17 mouse cellular contexts compared by ENCODE assay signal in the genomic region with DNA sequence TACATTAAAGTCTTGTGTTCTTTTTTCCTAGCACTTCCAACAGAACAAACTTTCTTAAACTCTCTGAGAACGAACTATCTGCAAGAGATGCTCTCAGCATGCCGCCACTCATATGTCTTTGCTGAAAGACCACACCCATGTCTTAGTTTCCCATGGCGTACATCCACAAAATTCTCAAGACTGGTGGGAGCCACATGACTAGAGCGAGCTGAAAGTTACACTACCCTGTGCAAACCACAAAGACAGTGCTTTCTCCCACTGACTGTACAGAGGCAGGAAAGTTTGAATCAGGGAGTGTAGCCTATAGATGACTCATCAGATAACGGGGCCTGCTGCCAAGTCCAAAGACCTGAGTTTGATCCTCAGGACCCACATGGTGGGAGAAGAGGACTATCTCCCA.
DNase-seq lines count a peak whose midpoint lies in the region; ATAC-seq and TF ChIP-seq lines count a peak whose summit lies in the region.
"Had no signal": no experiment of that assay in that cellular context is flagged by ENCODE, and none has a peak within 500 bp of the region (broad histone marks: within the 10 kb centered on the region; RNA-seq: fewer than 3 reads in every experiment).

No protein-coding gene starts in this region.

- H3K9ac ChIP-seq in intestine, embryonic 16.5 days (ENCODE audit: low read depth, low read length): no peak overlapping the region
- no peak overlapping the region for H3K9ac ChIP-seq in intestine, postnatal 0 days (ENCODE audit: low read depth, low read length)
- no peak overlapping the region for H3K9ac ChIP-seq in hindbrain, postnatal 0 days (replicated peaks; ENCODE audit: low read length)
- no peak overlapping the region for H3K9ac ChIP-seq in midbrain, postnatal 0 days (replicated peaks; ENCODE audit: low read length, poor library complexity, severe bottlenecking)
- H3K9ac ChIP-seq: forebrain, embryonic 13.5 days; forebrain, postnatal 0 days; heart, embryonic 12.5 days; hindbrain, embryonic 12.5 days had no signal

- no peaks in the 10 kb centered on the region for H3K36me3 ChIP-seq in intestine, embryonic 16.5 days (ENCODE audit: control insufficient read depth, insufficient read depth, low read length)
- H3K36me3 ChIP-seq in intestine, postnatal 0 days (ENCODE audit: control insufficient read depth, insufficient read depth): no peaks in the 10 kb centered on the region
- no peaks in the 10 kb centered on the region for H3K36me3 ChIP-seq in hindbrain, postnatal 0 days (ENCODE audit: insufficient read depth, low read length)
- H3K36me3 ChIP-seq in midbrain, postnatal 0 days (ENCODE audit: insufficient read depth, low read length): no peaks in the 10 kb centered on the region
- H3K36me3 ChIP-seq: heart, embryonic 12.5 days; hindbrain, embryonic 12.5 days had no signal

- 0 out of 2 replicates have a peak, but pooled peaks have one; percentile 23 for ATAC-seq in intestine, embryonic 16.5 days
- no peak for ATAC-seq in intestine, postnatal 0 days
- no peak for ATAC-seq in hindbrain, postnatal 0 days
- no peak for ATAC-seq in midbrain, postnatal 0 days (ENCODE audit: low FRiP score)
- ATAC-seq: forebrain, embryonic 13.5 days; hindbrain, embryonic 16.5 days had no signal

- H3K4me3 ChIP-seq in intestine, embryonic 16.5 days (ENCODE audit: low read length): no peak overlapping the region
- no peak overlapping the region for H3K4me3 ChIP-seq in intestine, postnatal 0 days (ENCODE audit: low read depth, low read length)
- H3K4me3 ChIP-seq in embryonic fibroblast, embryonic 13.5 days (ENCODE audit: insufficient read depth, low read length): no peak overlapping the region
- no peak overlapping the region for H3K4me3 ChIP-seq in hindbrain, postnatal 0 days (ENCODE audit: low read length)
- no peak overlapping the region for H3K4me3 ChIP-seq in midbrain, postnatal 0 days (ENCODE audit: low read depth, low read length)
- H3K4me3 ChIP-seq: forebrain, embryonic 13.5 days; heart, embryonic 12.5 days; hindbrain, embryonic 12.5 days had no signal

- H3K27me3 ChIP-seq in intestine, embryonic 16.5 days (replicated peaks; ENCODE audit: control insufficient read depth, insufficient read depth, low read length): no peaks in the 10 kb centered on the region
- no peaks in the 10 kb centered on the region for H3K27me3 ChIP-seq in intestine, postnatal 0 days (replicated peaks; ENCODE audit: control insufficient read depth, insufficient read depth, low read length)
- H3K27me3 ChIP-seq in hindbrain, postnatal 0 days (ENCODE audit: insufficient read depth, low read length): no peaks in the 10 kb centered on the region; the same call in 1 of the 2 replicates
- no peaks in the 10 kb centered on the region for H3K27me3 ChIP-seq in midbrain, postnatal 0 days (ENCODE audit: insufficient read depth, low read length)
- H3K27me3 ChIP-seq: forebrain, embryonic 13.5 days; heart, embryonic 12.5 days; hindbrain, embryonic 12.5 days had no signal

- DNase-seq in Muller cell, postnatal 12 days (ENCODE audit: inconsistent ontology term): peak; percentile 17
- DNase-seq in hindbrain, postnatal 0 days (ENCODE audit: low spot score): no peak
- DNase-seq in midbrain, postnatal 0 days (ENCODE audit: low spot score): no peak
- DNase-seq: adrenal gland, postnatal 25 days; cerebellum, adult 18-20 months; cerebellum, adult 9-11 months; cerebellum, postnatal 36 days; forebrain, postnatal 0 days; gastrocnemius, postnatal 14 days; kidney, adult 9 months had no signal

- WGBS in intestine, embryonic 16.5 days: 90% methylated on average over 5 of the region's 5 CpGs
- WGBS in intestine, postnatal 0 days: 86% methylated on average over 5 of the region's 5 CpGs
- WGBS in hindbrain, postnatal 0 days: 86% methylated on average over 5 of the region's 5 CpGs
- WGBS in midbrain, postnatal 0 days: 89% methylated on average over 5 of the region's 5 CpGs

- H3K9me3 ChIP-seq in intestine, embryonic 16.5 days (ENCODE audit: control insufficient read depth, low read length): no peaks in the 10 kb centered on the region
- H3K9me3 ChIP-seq in intestine, postnatal 0 days (ENCODE audit: control insufficient read depth): no peaks in the 10 kb centered on the region
- no peaks in the 10 kb centered on the region for H3K9me3 ChIP-seq in hindbrain, postnatal 0 days (ENCODE audit: low read length)
- no peaks in the 10 kb centered on the region for H3K9me3 ChIP-seq in midbrain, postnatal 0 days (ENCODE audit: low read length)
- H3K9me3 ChIP-seq: forebrain, embryonic 13.5 days; heart, embryonic 12.5 days; hindbrain, embryonic 12.5 days had no signal

- H3K4me2 ChIP-seq in intestine, embryonic 16.5 days (ENCODE audit: low read depth, low read length): no peak overlapping the region
- H3K4me2 ChIP-seq in intestine, postnatal 0 days (replicated peaks; ENCODE audit: low read depth): no peak overlapping the region
- H3K4me2 ChIP-seq in hindbrain, postnatal 0 days (ENCODE audit: low read depth, low read length): no peak overlapping the region
- H3K4me2 ChIP-seq in midbrain, postnatal 0 days (ENCODE audit: low read depth, low read length, poor library complexity, severe bottlenecking): no peak overlapping the region
- H3K4me2 ChIP-seq: forebrain, embryonic 13.5 days; heart, embryonic 12.5 days; hindbrain, embryonic 12.5 days had no signal

- no peak for TF ChIP-seq CTCF in intestine, postnatal 0 days (IDR thresholded peaks at IDR 0.05; ENCODE audit: low read depth)
- no peak for TF ChIP-seq CTCF in embryonic fibroblast, embryonic 13.5 days (IDR thresholded peaks at IDR 0.05; ENCODE audit: borderline replicate concordance, insufficient read depth, low read length)
- TF ChIP-seq CTCF in hindbrain, postnatal 0 days (IDR thresholded peaks at IDR 0.05; ENCODE audit: low read depth): no peak
- TF ChIP-seq CTCF in midbrain, postnatal 0 days (IDR thresholded peaks at IDR 0.05): no peak

- TF ChIP-seq POLR2A in embryonic fibroblast, embryonic 13.5 days (IDR thresholded peaks at IDR 0.05; ENCODE audit: low read depth, low read length): no peak

- no peaks in the 10 kb centered on the region for H3K4me1 ChIP-seq in intestine, embryonic 16.5 days (ENCODE audit: control insufficient read depth, insufficient read depth, low read length)
- H3K4me1 ChIP-seq in intestine, postnatal 0 days (replicated peaks; ENCODE audit: control insufficient read depth, insufficient read depth, low read length): no peaks in the 10 kb centered on the region
- H3K4me1 ChIP-seq in embryonic fibroblast, embryonic 13.5 days (ENCODE audit: control insufficient read depth, insufficient read depth, low read length): peaks cover 4% of the 10 kb centered on the region; the same call in 1 of the 2 replicates
- H3K4me1 ChIP-seq in hindbrain, postnatal 0 days (ENCODE audit: insufficient read depth, low read length): no peaks in the 10 kb centered on the region
- no peaks in the 10 kb centered on the region for H3K4me1 ChIP-seq in midbrain, postnatal 0 days (ENCODE audit: insufficient read depth, low read length)
- H3K4me1 ChIP-seq: forebrain, embryonic 13.5 days; hindbrain, embryonic 12.5 days had no signal

- no peak overlapping the region for H3K27ac ChIP-seq in intestine, embryonic 16.5 days (ENCODE audit: low read length)
- no peak overlapping the region for H3K27ac ChIP-seq in intestine, postnatal 0 days (ENCODE audit: low read depth, low read length)
- peak overlapping the region; percentile 74 for H3K27ac ChIP-seq in embryonic fibroblast, embryonic 13.5 days (ENCODE audit: insufficient read depth, low read length)
- H3K27ac ChIP-seq in hindbrain, postnatal 0 days: no peak overlapping the region
- no peak overlapping the region for H3K27ac ChIP-seq in midbrain, postnatal 0 days (ENCODE audit: low read depth, low read length)
- H3K27ac ChIP-seq: forebrain, embryonic 13.5 days; hindbrain, embryonic 12.5 days had no signal
